Mouse (Mus musculus): ENCODE results near the gene Herc6.

The Herc6 gene

GRCm38 (mm10) chr6:57571587-57571986 lies 9.2 kb upstream of the Herc6 start:
- no peak for DNase-seq (ENCODE audit: low read depth, low spot score)

- DNase-seq (ENCODE audit: low read depth, low spot score) = no peak
These were observed 795 bp downstream of the Herc6 start for GRCm38 (mm10) chr6:57581595-57581994.

- no peak for DNase-seq (ENCODE audit: low read depth, low spot score)
These were observed 1.6 kb downstream of the Herc6 start for GRCm38 (mm10) chr6:57582356-57582755.

- no peak for DNase-seq (ENCODE audit: low read depth, low spot score)
These were observed 24.9 kb downstream of the Herc6 start for GRCm38 (mm10) chr6:57605546-57606307.

GRCm38 (mm10) chr6:57607999-57608398 lies 27.2 kb downstream of the Herc6 start:
- DNase-seq (ENCODE audit: low read depth, low spot score) = no peak

GRCm38 (mm10) chr6:57609631-57610030 lies 28.8 kb downstream of the Herc6 start:
- peak; percentile 53 for DNase-seq (ENCODE audit: low read depth, low spot score)

- no peak for DNase-seq (ENCODE audit: low read depth, low spot score)
These were observed 35.0 kb downstream of the Herc6 start for GRCm38 (mm10) chr6:57615788-57616187.

- peak; percentile 37 for DNase-seq (ENCODE audit: low read depth, low spot score)
These were observed 58.7 kb downstream of the Herc6 start for GRCm38 (mm10) chr6:57639531-57639930.

GRCm38 (mm10) chr6:57641789-57642188 lies 61.0 kb downstream of the Herc6 start:
- DNase-seq (ENCODE audit: low read depth, low spot score) = peak; percentile 3

- no peak for DNase-seq (ENCODE audit: low read depth, low spot score)
These were observed 66.5 kb downstream of the Herc6 start for GRCm38 (mm10) chr6:57647256-57647655.

GRCm38 (mm10) chr6:57661295-57661694 lies 80.5 kb downstream of the Herc6 start:
- no peak for DNase-seq (ENCODE audit: low read depth, low spot score)

GRCm38 (mm10) chr6:57684156-57684555 lies 103.4 kb downstream of the Herc6 start:
- no peak for DNase-seq (ENCODE audit: low read depth, low spot score)

GRCm38 (mm10) chr6:57691467-57692261 lies 110.9 kb downstream of the Herc6 start, which contains the start of gene Pyurf:
Gene Pyurf (minus strand): TSS chr6:57692078.
- DNase-seq (ENCODE audit: low read depth, low spot score) = peak; percentile 94

- DNase-seq (ENCODE audit: low read depth, low spot score) = no peak
These were observed 112.3 kb downstream of the Herc6 start for GRCm38 (mm10) chr6:57693116-57693515.

- peak; percentile 11 for DNase-seq (ENCODE audit: low read depth, low spot score)
These were observed 120.9 kb downstream of the Herc6 start for GRCm38 (mm10) chr6:57701686-57702085.

GRCm38 (mm10) chr6:57702376-57702742 lies 121.6 kb downstream of the Herc6 start, which contains the start of gene Lancl2:
Gene Lancl2 (plus strand): TSS chr6:57702540.
- no peak for DNase-seq (ENCODE audit: low read depth, low spot score)

GRCm38 (mm10) chr6:57702743-57703499 lies 122.1 kb downstream of the Herc6 start:
- peak; percentile 96 for DNase-seq (ENCODE audit: low read depth, low spot score)

GRCm38 (mm10) chr6:57703703-57704102 lies 122.9 kb downstream of the Herc6 start:
- DNase-seq (ENCODE audit: low read depth, low spot score) = no peak

- no peak for DNase-seq (ENCODE audit: low read depth, low spot score)
These were observed 125.9 kb downstream of the Herc6 start for GRCm38 (mm10) chr6:57706721-57707120.

GRCm38 (mm10) chr6:57711726-57712125 lies 130.9 kb downstream of the Herc6 start:
- no peak for DNase-seq (ENCODE audit: low read depth, low spot score)
